Mouse (Mus musculus) megakaryocyte, adult 5-6 weeks (primary cell): ENCODE results near the gene Tex38. TPM values are rescaled to one million over a fixed set of nuclear protein-coding genes. Genes with fewer than 3 reads are reported as not detected.

ENCODE experiments used
- ATAC-seq: 2 replicates; pipeline ENCODE4 v1.8.0; 2016; ENCODE audit warnings: mild to moderate bottlenecking, inconsistent platforms; ENCODE audit not compliant: poor library complexity, severe bottlenecking
- total RNA-seq, 2 experiments: library from RNA; stranded (forward) in 1 of 2; stranded (reverse) in 1 of 2; fragments of 153-499, 151-499 nt in 1 of 2; fragments of 221-1000, 200-1000 nt in 1 of 2; gene quantifications; 2 replicates each; pipeline versions ENCODE4 v1.2.3 to v1.2.4; 2015 to 2017

Tex38 gene
- total RNA-seq (2015): not detected in 2 replicates
- not detected in 2 replicates for total RNA-seq (2017)

DNA sequence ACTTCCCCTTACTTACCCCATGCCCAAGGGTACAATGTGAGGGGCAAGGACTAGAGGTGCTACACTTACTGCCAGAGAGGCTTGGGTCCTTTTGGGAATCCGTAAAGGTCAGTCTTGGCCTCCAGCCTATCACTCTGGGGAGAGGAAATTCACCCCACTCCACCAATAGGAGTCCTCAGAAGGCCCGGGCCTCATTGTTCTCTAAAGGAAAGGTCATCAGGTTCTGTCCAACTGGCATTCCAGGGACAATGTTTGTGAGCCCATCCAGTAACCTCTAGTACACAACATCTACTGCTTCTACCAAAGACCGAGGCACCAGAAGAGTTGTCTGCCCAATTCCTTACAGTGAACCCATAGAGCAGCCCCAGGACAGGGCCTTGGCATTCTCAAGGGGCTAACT is at the start of gene Tex38:
Gene Tex38, minus strand, starts transcription at position 101 of the 400 bp plus-strand sequence.
- ATAC-seq: no peak

DNA sequence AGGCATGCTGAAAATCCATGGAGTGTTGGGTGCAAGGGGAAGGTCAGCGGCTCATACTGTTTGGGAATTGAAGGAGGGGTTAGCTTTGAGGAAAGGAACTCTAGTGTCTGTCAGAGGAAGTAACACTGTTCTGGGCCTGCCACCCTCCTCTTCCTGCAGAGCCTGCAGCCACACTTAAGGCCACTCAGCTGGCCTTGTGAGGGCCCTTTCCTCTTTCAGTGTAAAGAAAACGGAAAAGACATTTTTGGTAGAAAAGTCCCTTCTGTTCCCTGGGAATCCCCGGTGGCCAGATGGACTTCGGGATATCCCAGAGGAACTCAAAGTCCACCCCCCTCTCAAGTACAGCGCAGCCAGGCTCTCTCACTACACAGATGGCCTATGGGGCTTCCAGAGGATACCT is 49.7 kb upstream of the Tex38 start:
- no peak for ATAC-seq

DNA sequence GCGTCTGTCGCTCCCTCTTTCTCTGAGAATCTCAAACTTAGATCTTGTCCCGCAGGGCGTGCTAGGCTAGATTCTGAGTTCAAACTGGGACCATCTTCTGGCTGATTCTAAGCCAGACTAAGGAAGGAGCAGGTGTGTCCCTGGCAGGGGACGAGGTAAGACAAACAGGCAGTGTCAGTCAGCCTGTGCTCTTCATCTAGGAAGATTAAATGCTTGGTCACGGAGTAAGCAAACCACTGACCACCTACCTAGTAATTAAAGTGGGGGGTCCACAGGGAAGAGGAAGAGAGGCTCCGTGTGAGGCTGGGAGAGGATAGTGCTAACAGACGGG is 47.7 kb upstream of the Tex38 start:
- ATAC-seq: peak; percentile 3; the same call in 1 of the 2 replicates

DNA sequence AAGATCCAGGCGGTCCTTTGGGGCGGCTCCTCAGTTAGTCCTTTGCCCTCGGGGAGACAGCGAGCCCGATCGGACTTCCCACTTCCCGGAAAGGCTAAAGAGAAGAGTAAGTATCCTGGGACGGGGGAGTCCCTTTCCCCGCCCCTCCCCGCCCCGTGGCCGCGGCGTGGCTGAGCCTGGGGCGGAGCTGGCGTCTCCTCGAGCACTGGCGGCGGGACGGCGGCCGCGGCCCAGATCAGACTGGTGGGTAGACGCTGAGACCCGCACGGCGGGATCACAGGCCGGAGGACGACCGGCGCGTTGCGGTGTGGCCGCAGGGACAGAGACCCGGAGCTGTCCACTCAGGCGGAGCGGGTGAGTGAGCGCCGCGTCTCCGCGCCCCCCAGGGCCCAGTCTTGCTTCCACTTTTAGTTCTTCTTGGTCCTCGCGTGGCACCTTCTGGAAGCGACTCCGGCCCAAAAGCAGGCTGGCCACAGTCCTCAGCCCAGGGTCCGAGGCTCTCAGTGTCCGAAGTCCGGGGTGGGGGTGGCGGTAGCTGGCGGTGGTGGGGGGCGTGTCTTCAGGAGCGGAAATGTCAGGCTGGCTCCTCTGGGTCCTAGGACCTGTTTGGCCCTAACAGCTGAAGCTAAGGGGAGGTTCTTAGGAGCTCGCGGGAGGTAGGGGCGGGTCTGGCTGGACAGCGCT is 47.2 kb upstream of the Tex38 start, which contains the start of gene Mob3c:
Gene Mob3c, plus strand, starts transcription at position 205 of the 684 bp plus-strand sequence.
- ATAC-seq: peak; percentile 80

DNA sequence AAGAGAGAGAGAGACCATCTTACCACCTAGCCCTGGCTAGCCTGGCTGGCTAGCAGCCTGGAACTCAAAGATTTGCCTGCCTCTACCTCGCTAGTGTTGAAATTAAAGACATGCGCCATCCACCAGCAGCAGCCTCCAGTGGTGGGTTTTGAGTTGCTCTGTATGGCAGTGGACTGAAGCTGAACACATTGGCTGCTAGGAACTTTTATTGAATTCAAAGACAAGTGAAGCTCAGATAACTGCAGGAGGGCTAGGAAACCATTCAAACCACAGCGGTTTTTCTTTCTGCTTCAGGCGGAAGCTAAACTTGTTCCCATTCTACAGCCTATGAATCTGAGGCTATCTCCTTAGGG is 46.7 kb upstream of the Tex38 start:
- peak; percentile 1; the same call in 1 of the 2 replicates for ATAC-seq

DNA sequence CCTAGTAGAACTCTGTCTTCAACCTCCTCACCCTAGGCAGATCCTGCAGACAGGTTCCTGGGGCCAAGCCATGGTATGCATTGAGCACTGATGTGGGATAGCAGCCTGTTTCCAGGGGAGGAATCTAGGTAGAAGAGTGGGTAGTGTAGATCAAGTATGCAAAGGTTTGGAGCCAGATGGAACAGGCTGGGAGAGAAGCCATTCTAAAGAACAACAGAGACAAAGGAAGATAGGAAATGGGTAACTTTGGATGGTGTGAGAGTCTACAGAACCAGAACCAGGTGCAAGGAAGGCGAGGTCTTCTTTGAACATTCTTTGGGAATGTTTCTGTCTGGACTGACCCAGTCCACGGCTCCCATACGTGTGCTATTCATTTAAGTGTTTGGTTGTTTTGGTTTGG is 46.2 kb upstream of the Tex38 start:
- no peak for ATAC-seq

DNA sequence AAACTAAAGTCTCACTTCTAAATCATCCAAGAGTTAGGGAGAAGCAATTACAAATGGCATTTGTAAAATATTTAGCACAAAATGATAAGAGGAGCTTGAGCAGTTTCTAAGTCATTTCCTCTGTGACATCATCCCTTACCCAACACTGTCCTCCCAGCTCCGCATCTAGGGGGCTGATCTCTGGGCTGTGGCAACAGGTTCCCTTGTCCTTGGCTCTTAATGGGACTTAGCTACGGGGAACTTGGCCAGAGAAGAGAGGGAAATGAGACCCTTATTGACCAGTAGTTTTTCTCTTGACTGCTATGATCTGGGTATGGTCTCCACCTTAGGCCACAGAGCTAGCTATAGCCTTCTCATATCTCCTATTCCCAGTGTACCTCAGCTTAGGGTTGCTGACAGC is 44.5 kb upstream of the Tex38 start:
- peak; percentile 49 for ATAC-seq

DNA sequence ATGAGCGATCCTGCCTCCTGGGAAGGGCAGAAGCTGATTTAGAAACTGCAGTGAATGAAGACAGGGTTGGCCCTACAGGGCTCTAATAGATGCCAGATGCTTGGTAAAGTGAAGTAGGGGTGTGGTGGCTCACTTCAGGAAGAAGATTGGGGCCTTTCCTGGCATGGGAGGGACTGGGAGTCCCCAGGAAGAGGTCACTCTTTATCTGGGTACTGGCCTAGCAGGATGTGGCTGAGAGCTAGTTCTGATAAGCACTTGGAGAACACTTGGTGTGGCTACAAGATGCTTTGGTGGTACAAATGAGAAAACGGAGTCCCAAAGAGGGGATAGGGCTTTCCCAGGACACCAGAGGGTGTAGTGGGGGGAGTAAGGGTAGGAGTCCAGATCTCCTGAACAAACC is 43.4 kb upstream of the Tex38 start:
- ATAC-seq: no peak

DNA sequence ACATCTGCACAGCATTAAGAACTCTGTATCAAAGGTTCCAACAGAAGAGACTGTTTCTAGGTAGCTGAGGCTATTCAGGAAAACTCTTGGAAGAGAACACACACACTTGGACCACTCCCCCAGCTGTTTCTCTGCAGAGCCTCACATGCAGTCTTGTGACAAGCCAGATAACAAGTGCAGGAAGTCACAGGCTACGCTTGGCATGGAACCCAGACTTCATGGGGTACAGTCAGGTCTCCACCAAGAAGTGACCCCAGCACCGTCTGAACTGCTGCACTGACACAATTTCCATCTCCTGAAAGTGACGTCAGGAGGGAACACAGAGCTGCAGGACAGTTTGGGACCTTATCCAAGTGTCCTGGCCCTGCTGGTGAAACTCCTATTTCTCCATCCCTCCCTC is 41.1 kb upstream of the Tex38 start:
- no peak for ATAC-seq

DNA sequence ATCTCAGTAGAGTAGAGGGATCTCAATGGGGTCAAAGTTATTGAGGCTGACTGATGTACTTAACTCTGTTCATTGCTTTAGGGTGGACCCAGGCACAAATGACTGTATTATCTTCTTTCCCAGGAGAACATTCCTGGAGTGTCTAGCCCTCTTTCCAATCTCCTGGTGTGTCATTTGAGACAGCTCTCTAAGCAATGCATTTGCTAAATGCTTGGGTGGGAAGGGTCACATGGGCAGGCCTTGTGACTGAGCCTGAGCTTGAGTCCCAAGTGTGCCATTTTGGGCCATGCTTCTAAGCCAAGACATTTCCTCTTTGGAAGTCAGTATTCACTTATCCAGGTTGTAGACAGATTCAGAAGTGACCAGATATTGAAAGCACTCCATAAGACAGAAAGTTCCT is 40.6 kb upstream of the Tex38 start:
- no peak for ATAC-seq

DNA sequence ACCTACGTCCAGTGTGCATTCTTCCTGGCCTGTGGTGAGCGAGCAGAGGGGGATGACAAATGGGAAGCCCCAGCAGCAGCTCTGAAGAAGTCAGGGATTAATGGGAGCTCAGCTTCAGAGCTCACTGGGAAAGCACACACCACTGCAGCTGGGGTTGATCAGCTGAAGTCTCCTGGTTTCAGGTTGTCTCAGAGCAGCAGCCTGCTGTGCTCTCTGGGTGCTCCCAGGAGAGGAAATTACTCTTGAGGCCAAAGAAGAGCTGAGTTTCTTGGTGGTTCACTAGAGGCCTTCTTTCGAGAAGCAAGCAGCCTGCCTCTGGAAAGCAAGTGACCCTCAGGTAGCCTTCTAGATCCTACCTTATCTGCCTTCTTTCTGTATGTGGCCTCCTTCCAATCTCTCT is 40.1 kb upstream of the Tex38 start:
- no peak for ATAC-seq

DNA sequence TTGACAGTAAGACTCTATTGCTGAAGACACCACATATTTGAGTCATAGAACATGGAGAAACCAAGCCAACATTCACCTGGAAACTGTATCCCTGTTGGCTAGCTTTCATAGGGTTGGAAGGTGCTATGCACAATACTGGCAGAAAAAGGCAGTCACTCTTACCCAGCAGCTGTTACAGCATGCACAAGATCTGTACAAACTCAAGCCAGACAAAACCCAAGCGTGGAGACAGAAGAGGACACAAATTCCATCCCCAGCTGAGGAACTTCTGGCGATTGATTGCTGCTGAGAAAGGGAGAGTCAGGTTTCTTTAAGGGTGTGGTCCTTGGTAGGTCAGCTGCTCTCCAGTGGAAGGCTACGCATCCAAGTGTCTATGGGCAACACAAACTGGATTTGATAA is 39.4 kb upstream of the Tex38 start:
- ATAC-seq: no peak

DNA sequence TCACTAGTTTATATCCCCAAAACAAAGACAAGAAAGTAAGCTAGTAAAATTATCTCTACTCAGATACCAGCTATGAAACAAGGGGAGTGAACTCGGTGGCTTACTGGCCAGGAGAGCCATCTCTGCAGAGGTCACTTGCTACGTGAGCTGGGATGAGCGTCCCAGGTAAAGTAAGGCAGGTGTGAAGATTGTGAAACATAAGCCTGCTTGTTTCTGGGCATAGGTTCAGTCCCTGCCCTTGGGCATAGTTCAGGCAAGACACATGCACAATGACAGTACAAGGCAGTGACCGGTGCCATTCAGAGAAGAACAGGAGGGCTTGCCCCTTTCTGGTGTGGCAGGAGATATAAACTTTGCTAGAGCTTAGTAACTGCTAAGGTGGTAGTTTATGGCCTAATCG is 34.8 kb upstream of the Tex38 start:
- no peak for ATAC-seq

DNA sequence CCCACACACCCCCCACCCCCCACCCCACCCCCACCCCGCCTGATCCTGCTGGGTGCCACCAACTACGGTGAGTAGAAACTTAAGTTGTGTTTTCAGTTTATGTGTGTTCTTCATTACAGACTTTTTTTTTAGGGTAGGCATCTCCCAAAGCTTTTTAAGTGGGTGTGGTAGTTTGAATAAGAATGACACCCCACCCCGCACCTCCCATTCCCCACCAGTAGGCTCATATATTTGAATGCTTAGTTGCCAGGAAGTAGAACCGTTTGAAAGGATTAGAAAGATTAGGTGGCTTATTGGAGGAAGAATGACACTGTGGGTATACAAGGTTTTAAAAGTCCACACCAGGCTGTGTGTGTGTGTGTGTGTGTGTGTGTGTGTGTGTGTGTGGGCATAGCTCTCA is 31.5 kb upstream of the Tex38 start:
- no peak for ATAC-seq

DNA sequence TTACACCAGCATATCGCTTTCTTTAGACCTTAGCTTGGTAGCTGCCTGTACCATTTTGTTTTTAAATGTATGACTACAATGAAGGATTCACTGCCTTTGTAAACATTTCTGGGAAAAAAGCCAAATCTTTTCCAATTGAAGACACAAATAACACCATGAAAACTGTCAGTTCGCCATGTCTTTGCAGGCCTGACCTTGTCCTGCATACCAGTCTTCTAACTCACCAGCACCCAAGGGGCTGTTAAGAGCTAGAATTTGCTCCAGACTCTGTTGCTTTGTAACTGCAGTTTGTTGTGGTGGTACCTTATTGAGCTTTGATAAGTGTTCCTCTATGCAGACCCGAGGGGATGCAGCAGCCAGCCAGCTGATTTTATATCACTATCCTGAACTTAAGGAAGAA is 19.2 kb upstream of the Tex38 start:
- ATAC-seq: no peak

DNA sequence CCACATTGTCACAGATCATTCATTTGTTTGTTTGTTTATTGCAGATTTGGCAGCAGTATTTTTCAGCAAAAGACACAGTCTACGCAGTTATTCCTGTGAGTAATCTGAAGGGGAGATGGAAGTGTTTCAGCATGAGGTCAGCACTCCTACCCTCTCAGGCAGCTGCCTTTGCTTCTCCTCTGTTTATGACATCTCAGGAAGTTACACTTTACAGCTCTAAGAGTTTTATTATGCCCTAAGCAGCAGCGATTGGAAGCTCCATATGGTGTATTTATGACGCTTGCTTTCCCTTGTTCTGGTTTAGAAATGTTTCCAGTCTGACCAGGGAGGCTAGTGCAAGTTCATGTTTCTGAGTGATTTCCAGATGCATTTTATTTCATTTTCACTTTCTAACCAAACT is 14.5 kb upstream of the Tex38 start:
- no peak for ATAC-seq

DNA sequence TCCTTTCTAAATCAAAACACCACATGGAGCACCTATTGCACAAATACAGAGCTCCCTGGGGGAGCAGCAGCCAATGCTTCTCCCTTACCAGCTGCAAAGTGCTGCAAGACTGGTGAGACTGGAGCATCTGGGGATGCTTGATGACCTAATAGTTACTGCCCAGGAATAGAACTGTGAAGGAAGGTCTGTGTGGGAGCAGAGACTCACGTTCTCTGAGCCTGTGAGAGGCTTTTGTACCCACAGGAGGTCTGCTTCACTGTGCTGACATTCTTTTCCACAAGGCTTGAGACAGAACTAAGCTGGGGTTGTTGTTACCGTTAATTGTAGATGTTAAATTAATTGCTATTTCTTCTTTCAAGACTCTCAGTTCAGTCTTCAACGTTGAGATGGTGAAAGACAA is 10.0 kb upstream of the Tex38 start:
- no peak for ATAC-seq

DNA sequence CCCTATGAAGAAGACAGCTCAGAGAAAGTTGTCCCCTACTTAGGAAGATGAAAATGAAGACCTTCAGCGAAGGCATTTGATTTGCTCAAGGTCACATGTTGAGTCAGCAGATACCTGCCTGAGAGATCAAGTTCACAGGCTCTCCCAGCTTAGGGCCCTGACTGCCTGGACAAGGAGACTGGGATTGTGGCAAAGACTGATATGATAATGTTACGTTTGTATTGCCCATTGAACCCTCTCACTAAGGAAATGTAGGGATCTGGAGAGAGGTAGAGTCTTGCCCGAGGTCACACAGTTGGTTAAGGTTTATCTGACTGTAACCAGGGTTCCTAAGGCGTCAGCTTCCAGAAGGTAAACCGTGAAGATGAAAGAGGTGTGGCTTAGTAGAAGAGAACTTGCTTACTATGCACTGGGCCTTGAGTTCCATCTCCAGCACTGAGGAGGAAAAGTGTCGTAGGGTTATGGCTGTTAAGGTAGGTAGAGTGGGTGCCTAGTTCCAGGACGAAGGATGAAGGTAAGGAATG is 4.8 kb upstream of the Tex38 start:
- no peak for ATAC-seq

DNA sequence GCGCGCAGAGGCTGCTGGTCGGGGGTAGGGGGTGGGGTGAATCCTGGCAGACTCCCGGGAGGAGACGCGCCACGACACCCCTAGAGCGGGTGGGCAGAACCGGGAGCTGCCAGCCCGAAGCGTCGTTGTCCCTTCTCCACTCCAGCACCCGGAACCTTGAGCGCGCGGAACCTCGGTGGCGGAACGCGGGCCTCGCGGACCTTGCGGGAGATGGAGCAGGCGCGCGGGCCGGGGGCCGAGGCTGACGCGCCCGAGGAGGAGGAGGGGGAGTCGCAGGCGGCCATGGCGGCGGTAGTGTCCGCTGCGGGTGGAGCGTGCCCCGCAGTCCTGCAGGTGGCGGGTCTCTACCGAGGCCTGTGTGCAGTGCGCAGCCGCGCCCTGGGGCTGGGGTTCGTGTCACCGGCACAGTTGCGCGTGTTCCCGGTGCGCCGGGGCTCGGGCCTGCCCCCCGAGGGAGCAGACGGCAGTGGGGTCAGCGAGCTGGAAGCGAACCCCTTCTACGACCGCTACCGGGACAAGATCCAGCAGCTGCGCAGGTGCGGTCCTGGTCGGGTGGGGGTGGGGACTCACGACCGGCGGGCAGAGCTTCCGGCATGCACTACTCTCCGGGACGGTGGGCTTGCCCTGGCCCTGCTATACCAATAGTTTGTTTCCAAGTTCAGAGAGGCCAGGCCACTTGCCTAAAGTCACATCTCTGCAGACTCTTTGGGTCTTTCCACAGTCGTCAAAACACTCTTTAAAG is 4.1 kb upstream of the Tex38 start, which contains the start of gene Atpaf1:
Gene Atpaf1, plus strand, starts transcription at position 44 of the 742 bp plus-strand sequence.
- ATAC-seq: peak; percentile 89

DNA sequence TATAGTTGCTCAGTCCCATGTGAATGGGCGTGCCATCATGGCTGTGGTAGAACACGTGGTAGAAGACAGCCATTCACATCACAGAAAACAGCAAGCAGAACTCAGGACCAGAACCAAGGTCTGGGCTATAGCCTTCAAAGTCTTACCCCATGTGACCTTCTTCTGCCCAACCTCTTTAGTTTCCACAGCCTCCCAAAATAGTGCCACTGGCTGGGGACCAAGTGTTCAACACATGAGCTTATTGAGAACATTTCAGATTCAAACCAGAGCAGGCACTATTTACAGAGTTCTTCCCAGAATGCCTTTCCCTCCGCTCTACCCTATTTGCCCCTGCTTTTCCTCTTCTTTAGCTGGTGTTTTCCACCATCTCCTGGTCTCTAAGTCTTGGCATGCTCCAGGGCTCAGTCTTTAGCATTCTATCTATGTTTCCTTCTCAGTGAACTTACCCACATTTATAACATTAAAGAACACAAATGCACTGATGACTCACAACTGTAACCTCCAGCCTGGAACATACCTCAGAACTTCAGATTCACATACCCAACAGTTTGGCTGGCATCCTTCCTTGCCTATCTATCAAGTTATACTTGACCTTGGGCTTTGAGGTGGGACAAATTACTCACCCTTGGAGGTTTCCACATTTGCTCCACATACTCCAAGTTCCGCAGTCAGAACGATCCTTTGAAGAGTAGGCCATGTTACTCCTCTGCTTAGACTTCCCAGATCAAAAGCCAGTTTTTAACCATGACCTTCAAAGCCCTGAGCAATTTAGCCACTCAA is 1.4 kb upstream of the Tex38 start:
- ATAC-seq: no peak

DNA sequence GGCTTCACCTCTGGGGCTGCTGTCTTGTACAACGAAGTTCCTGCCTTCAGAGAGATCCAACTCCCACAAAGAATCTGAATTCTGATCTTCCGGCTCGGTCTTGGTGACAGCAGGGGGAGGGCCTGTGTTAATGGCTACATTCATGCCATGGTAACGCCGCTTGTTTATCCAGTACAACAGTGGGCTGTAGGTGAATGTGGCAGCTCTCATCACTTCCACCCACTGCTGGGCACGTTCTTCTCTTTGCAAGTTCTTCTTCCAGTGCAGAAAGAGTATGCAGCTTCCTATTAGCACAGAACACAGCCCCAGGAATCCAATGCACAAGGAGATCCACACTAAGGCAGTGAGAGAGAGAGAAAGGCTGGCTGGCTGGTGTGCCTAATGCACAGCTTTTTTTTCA is 549 bp downstream of the Tex38 start:
- no peak for ATAC-seq

DNA sequence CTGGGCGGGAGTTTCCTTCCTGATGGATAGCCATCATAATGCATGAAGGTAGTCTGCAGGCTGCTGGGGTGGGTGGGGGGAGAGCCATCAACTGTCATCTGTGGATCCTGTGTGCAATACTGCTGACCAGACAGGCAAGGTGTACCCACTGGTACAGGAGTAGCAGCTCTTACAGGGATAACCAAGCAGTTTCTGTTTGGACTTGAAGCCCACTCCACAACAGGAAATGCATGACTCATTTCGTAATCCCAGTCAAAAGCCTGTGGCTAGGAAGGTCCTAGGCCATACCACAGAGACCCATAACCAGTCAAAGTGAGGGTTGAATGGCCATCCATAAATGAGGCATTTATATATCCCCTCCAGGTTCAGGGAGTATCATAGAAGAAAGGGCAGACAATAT is 3.2 kb downstream of the Tex38 start:
- ATAC-seq: 0 out of 2 replicates have a peak, but pooled peaks have one; percentile 10
